Mouse (Mus musculus) liver, adult 2 months (tissue): Measurements from ENCODE around the gene Adrb1.

ENCODE experiments used
- CTCF ChIP-seq: fragments of 200-500 bp; IDR thresholded peaks from 2 replicates; pipeline ENCODE4 v1.5.1; 2011; ENCODE audit warnings: low read depth, low read length, control low read depth
- POLR2A ChIP-seq: fragments of 200-500 bp; IDR thresholded peaks from 2 replicates; pipeline ENCODE4 v1.6.1; 2011; ENCODE audit warnings: low read length, control low read depth; ENCODE audit not compliant: insufficient read depth; ENCODE audit errors: extremely low read depth

GRCm38 (mm10) chr19:56678516-56678915, 43.5 kb upstream of the Adrb1 start:
- TF ChIP-seq POLR2A (no peak), CTCF (no peak)
